Mouse (Mus musculus) gastrocnemius, adult 2 months (tissue): ENCODE measurements around the gene Emx2. TPM values are rescaled to one million over a fixed set of nuclear protein-coding genes. Genes with fewer than 3 reads are reported as not detected.

Source experiments
- DNase-seq: peaks from one replicate; pipeline ENCODE4 v3.0.0; 2022
- H3K27ac ChIP-seq: fragments of 200-600 bp; 2 replicates; pipeline ENCODE4 v1.8.1; 2022; ENCODE audit warnings: mild to moderate bottlenecking
- H3K4me3 ChIP-seq: fragments of 200-600 bp; 2 replicates; pipeline ENCODE4 v1.8.1; 2022; ENCODE audit warnings: mild to moderate bottlenecking, moderate library complexity
- CTCF ChIP-seq: fragments of 200-600 bp; IDR thresholded peaks from 2 replicates; pipeline ENCODE4 v1.8.1; 2022; ENCODE audit warnings: antibody characterized with exemption, mild to moderate bottlenecking, moderate library complexity
- intact Hi-C: fragments of 180-260 bp; cut with DNase I; formaldehyde crosslinking; loops from one replicate; pipeline ENCODE4 v1.15.1; 2025
- total RNA-seq, 2 experiments: library from RNA; stranded (reverse); gene quantifications; 2 replicates each; pipeline ENCODE4 v1.2.3; 2021

Emx2 gene
- total RNA-seq, 2 experiments from 2014 or later, result 0.89 to 1.9 TPM

DNA sequence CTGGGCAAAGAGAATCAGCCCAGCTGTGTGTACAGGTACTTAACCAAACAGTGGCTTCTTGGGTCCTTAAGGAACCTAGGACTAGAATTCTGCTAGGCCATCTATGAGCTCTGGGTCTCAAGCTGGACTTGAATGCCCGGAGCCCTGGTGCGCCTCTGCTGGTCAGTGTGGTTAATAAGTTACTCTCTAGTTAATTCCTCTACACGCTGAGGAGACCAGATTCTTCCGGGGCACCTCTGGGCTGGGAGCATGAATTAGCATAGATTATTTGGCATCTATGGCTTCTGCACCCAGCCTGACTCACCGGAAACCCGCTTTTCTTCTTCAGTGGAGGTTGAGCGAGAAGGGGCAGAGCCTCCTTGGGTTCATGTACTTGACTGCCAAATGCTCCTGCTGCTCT, 2.5 kb upstream of the Emx2 start:
- TF ChIP-seq CTCF, result peak; percentile 19; the same call in 1 of the 2 replicates
- H3K27ac ChIP-seq, result no peak overlapping the region
- intact Hi-C loops, result no loop called here
- DNase-seq, result no peak
- no peak overlapping the region for H3K4me3 ChIP-seq

GRCm38 (mm10) chr19:59457011-59457945, 894 bp upstream of the Emx2 start:
- no peak for TF ChIP-seq CTCF
- Histone ChIP-seq H3K4me3 (peak overlapping the region; percentile 73), H3K27ac (peak overlapping the region; percentile 76)
- DNase-seq, result peak; percentile 58
- intact Hi-C loops, result no loop called here

DNA sequence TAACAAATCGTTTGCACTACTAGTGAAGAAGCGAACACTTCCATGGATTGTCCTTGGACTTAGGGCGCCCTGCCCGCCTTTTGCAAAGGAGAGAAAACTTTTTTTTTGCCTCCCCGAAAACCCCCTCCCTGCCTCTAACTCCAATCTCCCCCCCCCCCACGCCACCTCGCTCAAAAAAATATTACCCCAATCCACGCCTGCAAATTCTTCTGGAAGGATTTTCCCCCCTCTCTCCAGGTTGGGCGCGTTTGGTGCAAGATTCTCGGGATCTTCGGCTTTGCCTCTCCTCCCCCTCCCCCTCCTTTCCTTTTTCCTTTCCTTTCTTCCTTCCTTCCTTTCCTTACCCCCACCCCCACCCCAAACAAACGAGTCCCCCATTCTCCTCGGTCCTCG, 567 bp downstream of the Emx2 start:
- Histone ChIP-seq H3K4me3 (peak overlapping the region; percentile 73), H3K27ac (peak overlapping the region; percentile 76)
- no peak for DNase-seq
- intact Hi-C loops, result no loop called here
- no peak for TF ChIP-seq CTCF

GRCm38 (mm10) chr19:59459158-59459781, 1.1 kb downstream of the Emx2 start:
- intact Hi-C loops, result no loop called here
- H3K27ac ChIP-seq, result peak overlapping the region; percentile 76
- TF ChIP-seq CTCF, result no peak

DNA sequence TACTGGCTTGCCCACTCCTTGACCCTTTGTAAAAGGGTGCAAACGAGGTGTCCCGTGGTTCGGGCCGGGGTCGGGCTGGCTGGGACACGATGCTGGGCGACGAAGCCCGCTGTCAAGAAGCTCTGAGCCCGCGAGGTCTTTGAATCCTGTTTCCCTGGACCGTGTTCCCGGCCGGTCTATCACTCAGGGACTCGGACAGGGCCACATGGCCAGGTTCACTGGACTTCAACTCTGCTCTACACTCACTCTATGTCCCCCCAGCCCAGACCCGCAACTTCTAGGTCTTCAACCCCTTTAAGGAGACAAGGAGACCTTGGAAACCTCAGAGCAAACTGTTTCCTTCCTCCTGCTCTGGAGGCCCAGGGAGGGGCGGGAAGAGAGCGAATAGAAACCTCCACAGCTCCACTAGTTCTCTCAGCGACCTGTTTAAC, 1.7 kb downstream of the Emx2 start:
- Histone ChIP-seq H3K27ac (peak overlapping the region; percentile 76), H3K4me3 (peak overlapping the region; percentile 73)
- DNase-seq, result no peak
- no peak for TF ChIP-seq CTCF
- intact Hi-C loops, result no loop called here

More at GRCm38 (mm10) chr19:59459158-59459781, 1.1 kb downstream of the Emx2 start:
- peak overlapping the region; percentile 73 for H3K4me3 ChIP-seq
- peak; percentile 51 for DNase-seq

GRCm38 (mm10) chr19:59460328-59461115, 2.4 kb downstream of the Emx2 start:
- DNase-seq, result no peak
- H3K27ac ChIP-seq, result no peak overlapping the region
- no peak for TF ChIP-seq CTCF
- H3K4me3 ChIP-seq, result peak overlapping the region; percentile 73
- intact Hi-C loops, result no loop called here

GRCm38 (mm10) chr19:59461481-59462421, 3.6 kb downstream of the Emx2 start:
- no peak for TF ChIP-seq CTCF
- no peak for DNase-seq
- intact Hi-C loops, result no loop called here
- Histone ChIP-seq H3K4me3 (peak overlapping the region; percentile 9; the same call in 1 of the 2 replicates), H3K27ac (no peak overlapping the region)

DNA sequence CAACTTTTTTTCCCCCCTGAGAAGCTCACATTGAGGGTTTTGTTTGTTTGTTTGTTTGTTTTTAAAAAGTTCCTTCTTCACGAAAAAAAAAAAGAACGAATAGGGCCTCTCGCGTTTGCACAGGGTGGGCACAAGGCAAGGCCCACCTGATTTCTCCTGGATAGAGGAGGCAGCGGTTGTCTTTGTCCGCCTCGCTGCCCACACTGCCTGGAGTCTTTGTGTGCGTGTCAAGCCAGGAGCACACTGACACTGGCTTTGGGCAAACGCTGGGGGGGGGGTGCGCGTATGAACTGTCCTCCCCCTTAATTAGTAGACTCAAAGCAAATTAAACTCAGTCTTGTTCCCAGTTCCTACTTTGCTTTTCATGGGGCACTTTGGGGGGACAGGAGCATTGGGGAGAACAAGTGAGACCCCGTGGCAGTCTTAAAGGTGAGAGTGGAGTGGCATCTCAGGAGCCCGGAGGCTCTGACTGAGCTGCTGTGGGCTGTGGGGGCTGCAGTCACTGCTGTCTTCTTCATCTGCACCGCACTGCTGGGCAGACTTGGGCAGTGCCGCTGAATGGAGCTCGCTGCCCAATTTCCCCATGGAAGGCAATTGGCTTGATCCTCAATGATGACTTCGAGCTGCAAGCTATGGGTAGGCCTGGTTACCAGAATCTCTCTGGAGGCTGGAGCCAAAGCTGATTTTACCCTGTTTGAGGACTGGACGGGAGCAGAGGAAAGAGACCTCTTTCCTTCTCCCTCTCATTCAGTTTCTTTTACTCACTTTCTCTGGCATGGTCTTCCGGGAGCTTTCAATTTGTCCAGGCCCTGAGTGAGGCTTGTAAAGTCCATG, 4.5 kb downstream of the Emx2 start:
- no peak for DNase-seq
- TF ChIP-seq CTCF, result no peak
- Histone ChIP-seq H3K4me3 (no peak overlapping the region), H3K27ac (no peak overlapping the region)
- intact Hi-C loops, result no loop called here

GRCm38 (mm10) chr19:59463842-59464443, 5.8 kb downstream of the Emx2 start:
- Histone ChIP-seq H3K4me3 (no peak overlapping the region), H3K27ac (no peak overlapping the region)
- no peak for DNase-seq
- TF ChIP-seq CTCF, result no peak
- intact Hi-C loops, result no loop called here

GRCm38 (mm10) chr19:59465281-59465680, 7.1 kb downstream of the Emx2 start:
- intact Hi-C loops, result no loop called here
- TF ChIP-seq CTCF, result no peak
- DNase-seq, result no peak
- no peak overlapping the region for H3K4me3 ChIP-seq
- no peak overlapping the region for H3K27ac ChIP-seq
